10 mouse cellular contexts compared by ENCODE assay signal in the genomic region with DNA sequence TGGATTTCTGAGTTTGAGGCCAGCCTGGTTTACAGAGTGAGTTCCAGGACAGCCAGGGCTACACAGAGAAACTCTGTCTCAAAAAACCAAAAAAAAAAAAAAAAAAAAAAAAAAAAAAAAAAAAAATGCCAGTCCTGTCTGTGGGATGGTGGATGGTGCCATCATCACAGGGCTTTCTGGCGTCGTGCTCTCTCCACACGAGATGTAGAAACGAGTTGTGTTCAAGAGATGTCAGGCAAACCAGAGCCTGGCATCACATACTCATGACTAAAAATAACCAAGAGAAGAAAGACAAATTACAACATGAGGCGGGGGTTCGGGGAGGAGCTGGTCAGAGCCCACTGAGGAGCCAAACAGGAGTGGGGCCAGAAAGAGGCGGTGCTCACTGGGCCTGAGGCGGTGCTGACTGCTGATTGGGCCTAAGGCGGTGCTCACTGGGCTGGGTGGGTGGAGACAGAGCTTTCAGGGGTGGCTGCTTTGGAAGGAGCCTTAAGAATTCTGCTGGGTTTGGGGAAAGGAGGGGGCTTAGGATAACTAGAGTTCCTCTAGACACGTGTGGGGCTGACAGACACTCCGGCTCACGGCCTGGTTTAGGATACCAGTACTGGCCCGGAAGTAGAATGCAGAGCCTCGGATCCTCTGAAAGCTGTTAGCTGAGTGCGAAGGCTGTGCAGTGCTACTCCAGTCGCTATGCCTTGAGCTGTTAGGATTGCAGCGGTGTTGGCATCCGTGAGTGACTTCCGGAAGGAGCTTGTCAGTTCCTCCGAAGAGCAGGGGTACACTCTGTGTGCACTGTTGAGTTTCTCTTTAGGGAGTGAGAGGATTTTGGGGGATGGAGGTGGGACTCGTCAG. TPM values are rescaled to one million over a fixed set of nuclear protein-coding genes. Genes with fewer than 3 reads are reported as not detected.
DNase-seq lines count a peak whose midpoint lies in the region; ATAC-seq lines count a peak whose summit lies in the region.
"Had no signal": no experiment of that assay in that cellular context is flagged by ENCODE, and none has a peak within 500 bp of the region (broad histone marks: within the 10 kb centered on the region; RNA-seq: fewer than 3 reads in every experiment).

No protein-coding gene starts in this region.

- H3K4me3 ChIP-seq in hindbrain, embryonic 12.5 days: no peak overlapping the region
- H3K4me3 ChIP-seq: embryonic facial prominence, embryonic 12.5 days had no signal

- no peak overlapping the region for H3K27ac ChIP-seq in hindbrain, embryonic 12.5 days
- H3K27ac ChIP-seq: embryonic facial prominence, embryonic 12.5 days; liver, embryonic 14.5 days had no signal

- H3K36me3 ChIP-seq in hindbrain, embryonic 12.5 days: no peaks in the 10 kb centered on the region
- H3K36me3 ChIP-seq: embryonic facial prominence, embryonic 12.5 days had no signal

- H3K4me2 ChIP-seq in hindbrain, embryonic 12.5 days (replicated peaks): no peak overlapping the region
- H3K4me2 ChIP-seq: embryonic facial prominence, embryonic 12.5 days had no signal

- no peaks in the 10 kb centered on the region for H3K9me3 ChIP-seq in hindbrain, embryonic 12.5 days (replicated peaks)
- H3K9me3 ChIP-seq: embryonic facial prominence, embryonic 12.5 days had no signal

- intact Hi-C loops in heart, postnatal 14 days (cut with DNase I): no loop called here
- intact Hi-C loops in left cerebral cortex, postnatal 14 days (cut with DNase I): no loop called here

- H3K27me3 ChIP-seq in hindbrain, embryonic 12.5 days: no peaks in the 10 kb centered on the region
- H3K27me3 ChIP-seq: embryonic facial prominence, embryonic 12.5 days had no signal

- WGBS in hindbrain, embryonic 12.5 days: 75% methylated on average over 21 of the region's 21 CpGs

- DNase-seq in layer of hippocampus, adult 11-12 months (ENCODE audit: low spot score): peak; percentile 37
- no peak for DNase-seq in layer of hippocampus, adult 9-10 months (ENCODE audit: low spot score)
- DNase-seq in frontal cortex, adult 2 months (ENCODE audit: extremely low spot score in 1 of 2, low spot score in 1 of 2): peak; percentile 14 to 47
- DNase-seq in heart, postnatal 14 days: peak; percentile 73 to 76
- DNase-seq in left cerebral cortex, postnatal 14 days (ENCODE audit: low spot score in 2 of 2): peak; percentile 44 to 53
- peak; percentile 46 for DNase-seq in right cerebral cortex, postnatal 4 days
- no peak for DNase-seq in spleen, postnatal 10 days (ENCODE audit: low spot score in 2 of 2)

- H3K4me1 ChIP-seq in hindbrain, embryonic 12.5 days: peaks cover 12% of the 10 kb centered on the region

- no peak overlapping the region for H3K9ac ChIP-seq in hindbrain, embryonic 12.5 days
- H3K9ac ChIP-seq: embryonic facial prominence, embryonic 12.5 days; liver, embryonic 14.5 days had no signal

- ATAC-seq in hindbrain, embryonic 12.5 days (ENCODE audit: low FRiP score): no peak

RNA-seq across cellular contexts. Expression of a gene that starts 37.1 kb away (rescaled TPM):
- polyA plus RNA-seq in frontal cortex, adult 2 months (2012; rRNA removed): 0.80 and 1.0 TPM in 2 replicates
- 1 to 10 TPM; 3.1 to 3.9 TPM for total RNA-seq in heart, postnatal 14 days (2021)
- 1 to 10 TPM; 1.9 to 4.0 TPM for total RNA-seq in left cerebral cortex, postnatal 14 days (2021)
- 2.7 and 2.8 TPM in 2 replicates for polyA plus RNA-seq in hindbrain, embryonic 12.5 days (2016; fragmentation: Nextera tagmentation; extraction: Ambion mirVana)

Comparison
In these comparisons a context has a peak if more than half of its experiments do, and no peak if none do; other contexts are left out.
1. DNase-seq: peak in layer of hippocampus, adult 11-12 months (single experiment), frontal cortex, adult 2 months (2 of 2), heart, postnatal 14 days (2 of 2), left cerebral cortex, postnatal 14 days (2 of 2) and right cerebral cortex, postnatal 4 days (single experiment); none in layer of hippocampus, adult 9-10 months (single experiment) and spleen, postnatal 10 days (0 of 2).